Mouse (Mus musculus): ENCODE results near the gene Phc2. TPM values are rescaled to one million over a fixed set of nuclear protein-coding genes. Genes with fewer than 3 reads are reported as not detected.
A peak's percentile ranks its signal among the peaks of the same experiment; 100 is the strongest.

Phc2 gene
- polyA plus RNA-seq, 1 experiment: 100 TPM

- H3K79me2 ChIP-seq (ENCODE audit: control insufficient read depth, insufficient read depth): no peaks in the 10 kb centered on the region
- no peak overlapping the region for H3K4me3 ChIP-seq
- TF ChIP-seq CEBPB (IDR thresholded peaks at IDR 0.05; ENCODE audit: insufficient read depth, poor library complexity, severe bottlenecking): no peak
- no peak for TF ChIP-seq POLR2AphosphoS2 (IDR thresholded peaks at IDR 0.05; ENCODE audit: insufficient read length, low read depth)
- TF ChIP-seq MYOG (IDR thresholded peaks at IDR 0.05; ENCODE audit: control insufficient read depth in 1 of 3, insufficient read depth in 1 of 3, insufficient read length in 2 of 3, low read depth in 2 of 3): no peak
- TF ChIP-seq USF1 (IDR thresholded peaks at IDR 0.05; ENCODE audit: low read depth): no peak
- no peak for TF ChIP-seq TCF12 (IDR thresholded peaks at IDR 0.05; ENCODE audit: insufficient read depth, poor library complexity, severe bottlenecking)
- TF ChIP-seq TCF3 (IDR thresholded peaks at IDR 0.05; ENCODE audit: insufficient read length, low read depth): no peak
- TF ChIP-seq MAX (IDR thresholded peaks at IDR 0.05; ENCODE audit: low read depth): no peak
- no peak for TF ChIP-seq SRF (IDR thresholded peaks at IDR 0.05; ENCODE audit: control insufficient read depth, insufficient read length, low read depth)
- TF ChIP-seq MYOD1 (IDR thresholded peaks at IDR 0.05; ENCODE audit: control insufficient read depth in 1 of 3, insufficient read length in 2 of 3, low read depth in 2 of 3): no peak
- no peak for TF ChIP-seq REST (IDR thresholded peaks at IDR 0.05; ENCODE audit: insufficient read depth, insufficient read length)
- no peak for TF ChIP-seq POLR2A (IDR thresholded peaks at IDR 0.05; ENCODE audit: insufficient read length, low read depth)
- no peak for TF ChIP-seq E2F4 (IDR thresholded peaks at IDR 0.05; ENCODE audit: insufficient read depth)
- H3K36me3 ChIP-seq (ENCODE audit: control insufficient read depth, insufficient read depth): peaks cover 30% of the 10 kb centered on the region
- H3K27me3 ChIP-seq (ENCODE audit: control insufficient read depth, insufficient read depth, insufficient read length): no peaks in the 10 kb centered on the region
- no peak overlapping the region for H3ac ChIP-seq (ENCODE audit: control insufficient read depth, insufficient read length)
- H3K4me2 ChIP-seq (ENCODE audit: low read depth): no peak overlapping the region
These were observed 99.1 kb downstream of the Phc2 start for GRCm38 (mm10) chr4:128753571-128753970.

- Histone ChIP-seq H3K79me2 (ENCODE audit: control insufficient read depth, insufficient read depth) (no peaks in the 10 kb centered on the region), H3K4me2 (ENCODE audit: low read depth) (no peak within 1 kb of the TSS), H3K4me3 (no peak within 1 kb of the TSS), H3K36me3 (ENCODE audit: control insufficient read depth, insufficient read depth) (peaks cover 18% of the 10 kb centered on the region), H3K27me3 (ENCODE audit: control insufficient read depth, insufficient read depth, insufficient read length) (no peaks in the 10 kb centered on the region), H3ac (ENCODE audit: control insufficient read depth, insufficient read length) (no peak within 1 kb of the TSS)
- no peak for TF ChIP-seq SRF (IDR thresholded peaks at IDR 0.05; ENCODE audit: control insufficient read depth, insufficient read length, low read depth)
- peak; percentile 32 for TF ChIP-seq POLR2AphosphoS2 (IDR thresholded peaks at IDR 0.05; ENCODE audit: insufficient read length, low read depth)
These were observed 100.6 kb downstream of the Phc2 start, which contains the start of gene A3galt2 for GRCm38 (mm10) chr4:128755064-128755463. TSS of gene A3galt2 (plus strand) at chr4:128755364.

DNA sequence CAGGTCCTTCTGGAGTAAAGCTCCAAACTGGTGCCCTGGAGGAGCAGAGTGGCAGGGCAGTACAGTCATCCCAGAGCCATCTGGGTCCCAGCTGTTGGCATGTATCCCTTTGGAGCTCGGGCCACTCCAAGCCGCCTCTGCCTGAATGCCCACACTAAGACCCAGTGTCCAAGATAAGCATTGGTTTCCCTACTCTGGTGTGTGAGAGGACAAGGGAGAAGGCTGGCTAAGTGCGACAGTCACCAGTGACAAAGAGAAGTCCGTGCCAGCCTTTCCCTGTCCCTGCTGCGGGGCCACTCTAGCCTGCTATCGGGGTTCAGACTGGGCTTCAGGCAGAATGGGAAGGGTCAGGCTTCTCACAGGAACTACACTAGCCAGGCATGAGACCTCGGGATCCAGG is 101.4 kb downstream of the Phc2 start:
- no peak overlapping the region for H3K4me3 ChIP-seq
- peaks cover 15% of the 10 kb centered on the region for H3K36me3 ChIP-seq (ENCODE audit: control insufficient read depth, insufficient read depth)
- H3K79me2 ChIP-seq (ENCODE audit: control insufficient read depth, insufficient read depth): no peaks in the 10 kb centered on the region
- peak in 2 of 3 experiments; percentile 8 to 67 for TF ChIP-seq MYOD1 (IDR thresholded peaks at IDR 0.05; ENCODE audit: control insufficient read depth in 1 of 3, insufficient read length in 2 of 3, low read depth in 2 of 3)
- no peak for TF ChIP-seq E2F4 (IDR thresholded peaks at IDR 0.05; ENCODE audit: insufficient read depth)
- peak in 1 of 3 experiments; percentile 63 for TF ChIP-seq MYOG (IDR thresholded peaks at IDR 0.05; ENCODE audit: control insufficient read depth in 1 of 3, insufficient read depth in 1 of 3, insufficient read length in 2 of 3, low read depth in 2 of 3)
- TF ChIP-seq TCF3 (IDR thresholded peaks at IDR 0.05; ENCODE audit: insufficient read length, low read depth): no peak
- TF ChIP-seq TCF12 (IDR thresholded peaks at IDR 0.05; ENCODE audit: insufficient read depth, poor library complexity, severe bottlenecking): no peak
- TF ChIP-seq POLR2AphosphoS2 (IDR thresholded peaks at IDR 0.05; ENCODE audit: insufficient read length, low read depth): peak; percentile 64
- TF ChIP-seq SRF (IDR thresholded peaks at IDR 0.05; ENCODE audit: control insufficient read depth, insufficient read length, low read depth): no peak
- H3K27me3 ChIP-seq (ENCODE audit: control insufficient read depth, insufficient read depth, insufficient read length): no peaks in the 10 kb centered on the region
- no peak overlapping the region for H3ac ChIP-seq (ENCODE audit: control insufficient read depth, insufficient read length)
- no peak overlapping the region for H3K4me2 ChIP-seq (ENCODE audit: low read depth)

DNA sequence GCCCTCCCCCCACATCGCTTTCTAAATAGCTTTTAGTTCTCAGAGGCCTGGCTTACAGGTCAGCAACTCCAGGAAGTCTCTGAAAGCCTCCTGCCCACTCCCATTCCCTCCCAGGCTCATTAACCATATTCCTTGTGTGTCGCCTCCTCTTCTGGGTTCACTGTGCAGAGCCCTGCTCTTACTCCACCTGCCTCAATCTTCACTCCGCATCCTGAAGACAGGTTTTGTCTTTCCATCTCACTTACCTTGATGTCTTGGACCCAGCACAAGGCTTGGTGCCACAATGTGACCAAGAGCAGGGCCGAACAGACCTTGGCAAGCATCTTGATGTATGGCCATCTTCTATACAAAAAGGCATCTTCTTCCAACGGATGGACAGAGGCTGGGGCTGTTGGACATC is 104.7 kb downstream of the Phc2 start:
- no peaks in the 10 kb centered on the region for H3K27me3 ChIP-seq (ENCODE audit: control insufficient read depth, insufficient read depth, insufficient read length)
- H3K4me3 ChIP-seq: no peak overlapping the region
- TF ChIP-seq MYOG (IDR thresholded peaks at IDR 0.05; ENCODE audit: control insufficient read depth in 1 of 3, insufficient read depth in 1 of 3, insufficient read length in 2 of 3, low read depth in 2 of 3) (no peak), TCF12 (IDR thresholded peaks at IDR 0.05; ENCODE audit: insufficient read depth, poor library complexity, severe bottlenecking) (no peak), POLR2AphosphoS2 (IDR thresholded peaks at IDR 0.05; ENCODE audit: insufficient read length, low read depth) (no peak), POLR2A (IDR thresholded peaks at IDR 0.05; ENCODE audit: insufficient read length, low read depth) (no peak), USF1 (IDR thresholded peaks at IDR 0.05; ENCODE audit: low read depth) (no peak), E2F4 (IDR thresholded peaks at IDR 0.05; ENCODE audit: insufficient read depth) (no peak), TCF3 (IDR thresholded peaks at IDR 0.05; ENCODE audit: insufficient read length, low read depth) (no peak), REST (IDR thresholded peaks at IDR 0.05; ENCODE audit: insufficient read depth, insufficient read length) (no peak), CEBPB (IDR thresholded peaks at IDR 0.05; ENCODE audit: insufficient read depth, poor library complexity, severe bottlenecking) (no peak), MAX (IDR thresholded peaks at IDR 0.05; ENCODE audit: low read depth) (no peak), SRF (IDR thresholded peaks at IDR 0.05; ENCODE audit: control insufficient read depth, insufficient read length, low read depth) (no peak), MYOD1 (IDR thresholded peaks at IDR 0.05; ENCODE audit: control insufficient read depth in 1 of 3, insufficient read length in 2 of 3, low read depth in 2 of 3) (no peak)
- no peak overlapping the region for H3K4me2 ChIP-seq (ENCODE audit: low read depth)
- no peak overlapping the region for H3ac ChIP-seq (ENCODE audit: control insufficient read depth, insufficient read length)
- peaks cover 8% of the 10 kb centered on the region for H3K36me3 ChIP-seq (ENCODE audit: control insufficient read depth, insufficient read depth)
- no peaks in the 10 kb centered on the region for H3K79me2 ChIP-seq (ENCODE audit: control insufficient read depth, insufficient read depth)

DNA sequence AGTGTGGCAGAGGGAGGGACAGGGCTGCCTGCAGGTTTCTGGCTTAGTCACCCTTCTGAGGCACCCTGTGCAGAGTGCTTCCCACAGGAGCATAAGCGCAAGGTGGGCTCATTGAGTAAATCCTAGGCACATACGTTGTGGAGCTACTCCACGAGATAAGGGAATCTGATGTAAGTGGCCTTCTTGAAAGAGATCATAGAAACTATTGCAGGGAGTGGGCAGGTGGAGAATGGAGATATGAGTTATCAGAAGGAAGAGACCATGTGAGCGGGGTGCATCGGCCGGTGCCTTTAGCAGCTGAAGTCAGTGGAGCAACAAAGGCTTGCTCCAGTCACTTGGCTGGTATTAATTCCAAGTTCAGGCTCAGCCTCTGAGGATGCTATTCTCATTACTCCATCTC is 105.5 kb downstream of the Phc2 start:
- no peak overlapping the region for H3K4me3 ChIP-seq
- no peak overlapping the region for H3ac ChIP-seq (ENCODE audit: control insufficient read depth, insufficient read length)
- TF ChIP-seq MYOG (IDR thresholded peaks at IDR 0.05; ENCODE audit: control insufficient read depth in 1 of 3, insufficient read depth in 1 of 3, insufficient read length in 2 of 3, low read depth in 2 of 3) (no peak), E2F4 (IDR thresholded peaks at IDR 0.05; ENCODE audit: insufficient read depth) (no peak), MAX (IDR thresholded peaks at IDR 0.05; ENCODE audit: low read depth) (no peak), TCF3 (IDR thresholded peaks at IDR 0.05; ENCODE audit: insufficient read length, low read depth) (no peak)
- H3K36me3 ChIP-seq (ENCODE audit: control insufficient read depth, insufficient read depth): peaks cover under 1% of the 10 kb centered on the region
- no peaks in the 10 kb centered on the region for H3K27me3 ChIP-seq (ENCODE audit: control insufficient read depth, insufficient read depth, insufficient read length)
- no peak overlapping the region for H3K4me2 ChIP-seq (ENCODE audit: low read depth)
- H3K79me2 ChIP-seq (ENCODE audit: control insufficient read depth, insufficient read depth): no peaks in the 10 kb centered on the region

All from myocyte (in vitro differentiated cells).